Mouse (Mus musculus): Measurements from ENCODE around the gene Sdsl. TPM values are rescaled to one million over a fixed set of nuclear protein-coding genes. Genes with fewer than 3 reads are reported as not detected.
A peak's percentile ranks its signal among the peaks of the same experiment; 100 is the strongest.

Gene Sdsl
- polyA plus RNA-seq, 1 experiment from 2014 or later, result 9.9 TPM

- H3K4me3 ChIP-seq (ENCODE audit: low read depth, low read length), result no peak overlapping the region
- H3K27ac ChIP-seq (ENCODE audit: low read depth), result no peak overlapping the region
- no peak overlapping the region for H3K9ac ChIP-seq (ENCODE audit: low read length)
- H3K36me3 ChIP-seq (ENCODE audit: control insufficient read depth, insufficient read depth, low read length), result no peaks in the 10 kb centered on the region
- H3K4me2 ChIP-seq (ENCODE audit: low read length), result no peak overlapping the region
- peaks cover 84% of the 10 kb centered on the region for H3K27me3 ChIP-seq (replicated peaks; ENCODE audit: control insufficient read depth, insufficient read depth, low read length)
- DNase-seq (ENCODE audit: low spot score), result no peak
- peaks cover 3% of the 10 kb centered on the region; the same call in 1 of the 2 replicates for H3K4me1 ChIP-seq (replicated peaks; ENCODE audit: control insufficient read depth, insufficient read depth, low read length)
- under 1% methylated on average over 33 of the region's 33 CpGs for WGBS
- H3K9me3 ChIP-seq (ENCODE audit: control insufficient read depth, low read length), result no peaks in the 10 kb centered on the region
- no peak for ATAC-seq (replicated peaks; ENCODE audit: low FRiP score, low TSS enrichment, low read depth)
Measured at GRCm38 (mm10) chr5:120437986-120438385, 34.6 kb downstream of the Sdsl start.

- no peak overlapping the region for H3K9ac ChIP-seq (ENCODE audit: low read length)
- no peak overlapping the region for H3K27ac ChIP-seq (ENCODE audit: low read depth)
- no peaks in the 10 kb centered on the region for H3K36me3 ChIP-seq (ENCODE audit: control insufficient read depth, insufficient read depth, low read length)
- H3K4me3 ChIP-seq (ENCODE audit: low read depth, low read length), result no peak overlapping the region
- H3K4me2 ChIP-seq (ENCODE audit: low read length), result no peak overlapping the region
- 1% methylated on average over 17 of the region's 17 CpGs for WGBS
- DNase-seq (ENCODE audit: low spot score) (no peak), ATAC-seq (replicated peaks; ENCODE audit: low FRiP score, low TSS enrichment, low read depth) (no peak)
- H3K4me1 ChIP-seq (replicated peaks; ENCODE audit: control insufficient read depth, insufficient read depth, low read length), result peaks cover 3% of the 10 kb centered on the region; the same call in 1 of the 2 replicates
- H3K9me3 ChIP-seq (ENCODE audit: control insufficient read depth, low read length), result no peaks in the 10 kb centered on the region
- peaks cover 86% of the 10 kb centered on the region for H3K27me3 ChIP-seq (replicated peaks; ENCODE audit: control insufficient read depth, insufficient read depth, low read length)
Measured at GRCm38 (mm10) chr5:120437539-120437938, 35.1 kb downstream of the Sdsl start.

GRCm38 (mm10) chr5:120436885-120437495 is 35.6 kb downstream of the Sdsl start:
- Histone ChIP-seq H3K36me3 (ENCODE audit: control insufficient read depth, insufficient read depth, low read length) (no peaks in the 10 kb centered on the region), H3K27ac (ENCODE audit: low read depth) (no peak overlapping the region), H3K9me3 (ENCODE audit: control insufficient read depth, low read length) (no peaks in the 10 kb centered on the region), H3K4me1 (replicated peaks; ENCODE audit: control insufficient read depth, insufficient read depth, low read length) (peaks cover 3% of the 10 kb centered on the region; the same call in 1 of the 2 replicates), H3K9ac (ENCODE audit: low read length) (no peak overlapping the region), H3K27me3 (replicated peaks; ENCODE audit: control insufficient read depth, insufficient read depth, low read length) (peaks cover 90% of the 10 kb centered on the region), H3K4me3 (ENCODE audit: low read depth, low read length) (no peak overlapping the region), H3K4me2 (ENCODE audit: low read length) (no peak overlapping the region)
- 1% methylated on average over 18 of the region's 18 CpGs for WGBS
- DNase-seq (ENCODE audit: low spot score), result peak; percentile 67
- ATAC-seq (replicated peaks; ENCODE audit: low FRiP score, low TSS enrichment, low read depth), result no peak

- no peaks in the 10 kb centered on the region for H3K36me3 ChIP-seq (ENCODE audit: control insufficient read depth, insufficient read depth, low read length)
- no peaks in the 10 kb centered on the region for H3K9me3 ChIP-seq (ENCODE audit: control insufficient read depth, low read length)
- H3K27ac ChIP-seq (ENCODE audit: low read depth), result no peak overlapping the region
- peaks cover 6% of the 10 kb centered on the region; the same call in 1 of the 2 replicates for H3K4me1 ChIP-seq (replicated peaks; ENCODE audit: control insufficient read depth, insufficient read depth, low read length)
- DNase-seq (ENCODE audit: low spot score) (no peak), ATAC-seq (replicated peaks; ENCODE audit: low FRiP score, low TSS enrichment, low read depth) (no peak)
- peaks cover 99% of the 10 kb centered on the region for H3K27me3 ChIP-seq (replicated peaks; ENCODE audit: control insufficient read depth, insufficient read depth, low read length)
- peak overlapping the region; percentile 31 for H3K4me3 ChIP-seq (ENCODE audit: low read depth, low read length)
- no peak overlapping the region for H3K9ac ChIP-seq (ENCODE audit: low read length)
- under 1% methylated on average over 47 of the region's 47 CpGs for WGBS
- H3K4me2 ChIP-seq (ENCODE audit: low read length), result peak overlapping the region; percentile 50
Measured at GRCm38 (mm10) chr5:120435731-120436501, 36.7 kb downstream of the Sdsl start.

GRCm38 (mm10) chr5:120435006-120435681 is 37.5 kb downstream of the Sdsl start:
- Histone ChIP-seq H3K36me3 (ENCODE audit: control insufficient read depth, insufficient read depth, low read length) (no peaks in the 10 kb centered on the region), H3K9ac (ENCODE audit: low read length) (no peak overlapping the region), H3K27me3 (replicated peaks; ENCODE audit: control insufficient read depth, insufficient read depth, low read length) (peaks cover 100% of the 10 kb centered on the region), H3K4me3 (ENCODE audit: low read depth, low read length) (no peak overlapping the region; the same call in 1 of the 2 replicates), H3K4me2 (ENCODE audit: low read length) (no peak overlapping the region), H3K9me3 (ENCODE audit: control insufficient read depth, low read length) (no peaks in the 10 kb centered on the region), H3K4me1 (replicated peaks; ENCODE audit: control insufficient read depth, insufficient read depth, low read length) (peaks cover 6% of the 10 kb centered on the region; the same call in 1 of the 2 replicates), H3K27ac (ENCODE audit: low read depth) (no peak overlapping the region)
- peak; percentile 66 for DNase-seq (ENCODE audit: low spot score)
- WGBS, result under 1% methylated on average over 44 of the region's 44 CpGs
- ATAC-seq (replicated peaks; ENCODE audit: low FRiP score, low TSS enrichment, low read depth), result no peak

GRCm38 (mm10) chr5:120434231-120434735 is 38.3 kb downstream of the Sdsl start:
- 0 out of 2 replicates have a peak, but pooled peaks cover 6% of the 10 kb centered on the region for H3K4me1 ChIP-seq (replicated peaks; ENCODE audit: control insufficient read depth, insufficient read depth, low read length)
- ATAC-seq (replicated peaks; ENCODE audit: low FRiP score, low TSS enrichment, low read depth) (no peak), DNase-seq (ENCODE audit: low spot score) (no peak)
- H3K36me3 ChIP-seq (ENCODE audit: control insufficient read depth, insufficient read depth, low read length), result no peaks in the 10 kb centered on the region
- H3K27ac ChIP-seq (ENCODE audit: low read depth), result no peak overlapping the region
- 3% methylated on average over 21 of the region's 21 CpGs for WGBS
- H3K4me3 ChIP-seq (ENCODE audit: low read depth, low read length), result no peak overlapping the region
- H3K4me2 ChIP-seq (ENCODE audit: low read length), result no peak overlapping the region
- H3K9me3 ChIP-seq (ENCODE audit: control insufficient read depth, low read length), result no peaks in the 10 kb centered on the region
- H3K9ac ChIP-seq (ENCODE audit: low read length), result no peak overlapping the region
- peaks cover 100% of the 10 kb centered on the region for H3K27me3 ChIP-seq (replicated peaks; ENCODE audit: control insufficient read depth, insufficient read depth, low read length)

- H3K9me3 ChIP-seq (ENCODE audit: control insufficient read depth, low read length), result no peaks in the 10 kb centered on the region
- WGBS, result 3% methylated on average over 13 of the region's 13 CpGs
- DNase-seq (ENCODE audit: low spot score), result no peak
- H3K4me2 ChIP-seq (ENCODE audit: low read length), result no peak overlapping the region
- no peak overlapping the region for H3K9ac ChIP-seq (ENCODE audit: low read length)
- peaks cover 98% of the 10 kb centered on the region for H3K27me3 ChIP-seq (replicated peaks; ENCODE audit: control insufficient read depth, insufficient read depth, low read length)
- H3K4me3 ChIP-seq (ENCODE audit: low read depth, low read length), result no peak overlapping the region
- 0 out of 2 replicates have a peak, but pooled peaks cover 6% of the 10 kb centered on the region for H3K4me1 ChIP-seq (replicated peaks; ENCODE audit: control insufficient read depth, insufficient read depth, low read length)
- no peak overlapping the region for H3K27ac ChIP-seq (ENCODE audit: low read depth)
- H3K36me3 ChIP-seq (ENCODE audit: control insufficient read depth, insufficient read depth, low read length), result no peaks in the 10 kb centered on the region
- ATAC-seq (replicated peaks; ENCODE audit: low FRiP score, low TSS enrichment, low read depth), result no peak
Measured at GRCm38 (mm10) chr5:120433135-120433760, 39.4 kb downstream of the Sdsl start.

GRCm38 (mm10) chr5:120432486-120433015 is 40.1 kb downstream of the Sdsl start:
- 3% methylated on average over 9 of the region's 9 CpGs for WGBS
- H3K27ac ChIP-seq (ENCODE audit: low read depth), result no peak overlapping the region
- peaks cover 98% of the 10 kb centered on the region for H3K27me3 ChIP-seq (replicated peaks; ENCODE audit: control insufficient read depth, insufficient read depth, low read length)
- no peaks in the 10 kb centered on the region for H3K9me3 ChIP-seq (ENCODE audit: control insufficient read depth, low read length)
- ATAC-seq (replicated peaks; ENCODE audit: low FRiP score, low TSS enrichment, low read depth) (no peak), DNase-seq (ENCODE audit: low spot score) (no peak)
- no peak overlapping the region for H3K4me2 ChIP-seq (ENCODE audit: low read length)
- H3K4me3 ChIP-seq (ENCODE audit: low read depth, low read length), result no peak overlapping the region
- H3K9ac ChIP-seq (ENCODE audit: low read length), result no peak overlapping the region
- no peaks in the 10 kb centered on the region for H3K36me3 ChIP-seq (ENCODE audit: control insufficient read depth, insufficient read depth, low read length)
- H3K4me1 ChIP-seq (replicated peaks; ENCODE audit: control insufficient read depth, insufficient read depth, low read length), result 0 out of 2 replicates have a peak, but pooled peaks cover 3% of the 10 kb centered on the region

Measured in intestine, embryonic 14.5 days (tissue).